Mouse (Mus musculus): Measurements from ENCODE around the gene Slc25a25. TPM values are rescaled to one million over a fixed set of nuclear protein-coding genes. Genes with fewer than 3 reads are reported as not detected.
"Not testable (repeated sequence)": the region's sequence is repeated elsewhere in the genome, so short reads cannot be mapped to it uniquely, and the experiment has no call there.

The Slc25a25 gene
- polyA plus RNA-seq, 1 experiment from 2014 or later = 15.8 TPM

DNA sequence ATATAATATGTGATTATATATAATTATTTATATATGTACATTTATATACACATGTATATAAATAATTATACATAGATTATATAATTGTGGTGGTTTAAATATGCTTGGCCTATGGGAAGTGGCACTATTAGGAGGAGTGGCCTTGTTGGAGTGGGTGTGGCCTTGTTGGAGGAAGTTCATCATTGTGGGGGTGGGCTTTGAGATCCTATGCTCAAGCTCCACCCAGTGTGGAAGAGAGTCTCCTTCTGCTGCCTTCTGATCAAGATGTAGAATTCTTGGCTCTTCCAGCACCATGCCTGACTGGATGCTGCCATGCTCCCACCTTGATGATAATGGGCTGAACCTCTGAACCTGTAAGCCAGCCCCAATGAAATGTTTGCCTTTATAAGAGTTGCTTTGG, 39.5 kb upstream of the Slc25a25 start:
- ATAC-seq (ENCODE audit: low read depth); H3K4me3 ChIP-seq (ENCODE audit: low read depth, low read length); H3K9me3 ChIP-seq (ENCODE audit: control insufficient read depth, low read length); H3K9ac ChIP-seq (ENCODE audit: low read depth, low read length); H3K4me2 ChIP-seq (ENCODE audit: low read depth, low read length); H3K27ac ChIP-seq (replicated peaks; ENCODE audit: low read depth, low read length); H3K36me3 ChIP-seq (ENCODE audit: control insufficient read depth, insufficient read depth, low read length); H3K27me3 ChIP-seq (replicated peaks; ENCODE audit: control insufficient read depth, insufficient read depth, low read length); H3K4me1 ChIP-seq (ENCODE audit: control insufficient read depth, insufficient read depth, low read length); DNase-seq (ENCODE audit: low spot score): not testable (repeated sequence)

DNA sequence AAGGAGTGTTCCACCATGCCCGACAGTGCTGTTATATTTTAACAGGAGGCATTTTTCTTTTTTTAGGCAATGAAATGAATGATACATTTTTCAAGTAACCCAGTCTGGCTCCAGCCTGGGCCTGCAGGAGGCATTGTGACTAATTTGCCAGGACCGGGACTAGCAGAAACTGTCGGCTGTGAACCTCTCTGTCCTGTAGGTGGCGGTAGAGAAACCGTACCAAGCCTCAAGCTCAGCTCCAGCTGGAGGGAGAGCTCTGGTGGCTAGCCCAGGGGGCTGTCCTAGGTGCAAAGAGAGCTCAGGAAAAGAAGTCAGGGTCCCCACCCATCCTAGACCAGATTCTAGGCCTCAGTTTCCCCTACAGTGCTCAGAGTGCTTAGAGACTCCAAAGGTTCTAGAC, 37.4 kb upstream of the Slc25a25 start:
- DNase-seq (ENCODE audit: low spot score) (peak; percentile 91), ATAC-seq (ENCODE audit: low read depth) (peak; percentile 66; the same call in 1 of the 2 replicates)
- no peaks in the 10 kb centered on the region for H3K4me1 ChIP-seq (ENCODE audit: control insufficient read depth, insufficient read depth, low read length)
- no peak overlapping the region for H3K4me2 ChIP-seq (ENCODE audit: low read depth, low read length)
- no peak overlapping the region for H3K27ac ChIP-seq (replicated peaks; ENCODE audit: low read depth, low read length)
- no peaks in the 10 kb centered on the region for H3K9me3 ChIP-seq (ENCODE audit: control insufficient read depth, low read length)
- no peaks in the 10 kb centered on the region for H3K36me3 ChIP-seq (ENCODE audit: control insufficient read depth, insufficient read depth, low read length)
- H3K27me3 ChIP-seq (replicated peaks; ENCODE audit: control insufficient read depth, insufficient read depth, low read length) = no peaks in the 10 kb centered on the region
- H3K9ac ChIP-seq (ENCODE audit: low read depth, low read length) = no peak overlapping the region
- H3K4me3 ChIP-seq (ENCODE audit: low read depth, low read length) = no peak overlapping the region
- WGBS = 1% methylated on average over 5 of the region's 5 CpGs

DNA sequence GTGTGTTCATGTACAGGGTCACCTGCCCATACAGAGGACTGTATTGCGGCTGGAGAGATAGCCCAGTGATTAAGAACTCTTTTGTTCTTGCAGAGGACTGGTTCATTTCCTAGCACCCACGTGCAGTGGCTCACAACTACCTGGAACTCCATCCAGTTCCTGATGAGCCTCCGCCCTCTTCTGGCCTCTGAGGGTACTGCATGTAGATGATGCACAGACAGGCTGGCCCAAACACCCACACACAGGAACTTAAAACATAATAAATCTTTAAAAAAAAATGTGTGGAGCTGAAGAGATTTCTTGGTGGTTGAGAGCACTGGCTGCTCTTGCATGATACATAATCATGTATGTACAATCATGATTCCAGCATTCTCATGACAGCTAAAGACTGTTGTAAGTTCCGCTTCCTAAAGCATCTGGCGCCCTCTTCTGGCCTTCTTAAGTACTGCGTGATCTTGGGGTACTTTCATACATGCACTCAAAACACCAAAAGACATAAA, 35.9 kb upstream of the Slc25a25 start:
- Histone ChIP-seq H3K27ac (replicated peaks; ENCODE audit: low read depth, low read length) (no peak overlapping the region), H3K4me3 (ENCODE audit: low read depth, low read length) (no peak overlapping the region), H3K9ac (ENCODE audit: low read depth, low read length) (no peak overlapping the region), H3K9me3 (ENCODE audit: control insufficient read depth, low read length) (no peaks in the 10 kb centered on the region), H3K4me1 (ENCODE audit: control insufficient read depth, insufficient read depth, low read length) (no peaks in the 10 kb centered on the region), H3K36me3 (ENCODE audit: control insufficient read depth, insufficient read depth, low read length) (no peaks in the 10 kb centered on the region), H3K4me2 (ENCODE audit: low read depth, low read length) (no peak overlapping the region), H3K27me3 (replicated peaks; ENCODE audit: control insufficient read depth, insufficient read depth, low read length) (no peaks in the 10 kb centered on the region)
- WGBS = 7% methylated on average over 6 of the region's 6 CpGs
- peak; percentile 83 for ATAC-seq (ENCODE audit: low read depth)
- DNase-seq (ENCODE audit: low spot score) = peak; percentile 92

DNA sequence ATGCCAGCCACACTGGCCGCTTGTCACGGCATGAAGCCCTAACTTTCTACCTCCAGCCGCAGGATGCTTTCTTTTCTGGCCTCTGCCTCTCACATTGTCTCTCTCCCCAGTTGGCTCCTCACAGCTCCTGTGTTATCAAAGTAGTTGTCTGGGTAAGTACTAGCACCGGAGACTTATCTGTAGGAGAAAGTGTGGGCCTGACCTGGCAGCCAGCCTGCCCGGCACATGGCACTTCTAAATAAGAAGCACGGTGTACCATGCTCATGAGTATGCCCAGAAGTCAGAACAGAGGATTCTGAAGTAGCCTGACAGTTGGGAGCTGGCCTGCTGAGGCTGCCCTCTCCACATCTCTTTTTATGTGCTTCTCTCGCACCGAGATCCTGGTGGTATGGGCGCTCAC, 34.9 kb upstream of the Slc25a25 start:
- Histone ChIP-seq H3K9me3 (ENCODE audit: control insufficient read depth, low read length) (no peaks in the 10 kb centered on the region), H3K4me3 (ENCODE audit: low read depth, low read length) (no peak overlapping the region), H3K36me3 (ENCODE audit: control insufficient read depth, insufficient read depth, low read length) (no peaks in the 10 kb centered on the region), H3K27me3 (replicated peaks; ENCODE audit: control insufficient read depth, insufficient read depth, low read length) (no peaks in the 10 kb centered on the region), H3K9ac (ENCODE audit: low read depth, low read length) (no peak overlapping the region), H3K4me1 (ENCODE audit: control insufficient read depth, insufficient read depth, low read length) (no peaks in the 10 kb centered on the region), H3K27ac (replicated peaks; ENCODE audit: low read depth, low read length) (no peak overlapping the region), H3K4me2 (ENCODE audit: low read depth, low read length) (no peak overlapping the region)
- 88% methylated on average over 9 of the region's 9 CpGs for WGBS
- ATAC-seq (ENCODE audit: low read depth) = no peak
- DNase-seq (ENCODE audit: low spot score) = no peak

DNA sequence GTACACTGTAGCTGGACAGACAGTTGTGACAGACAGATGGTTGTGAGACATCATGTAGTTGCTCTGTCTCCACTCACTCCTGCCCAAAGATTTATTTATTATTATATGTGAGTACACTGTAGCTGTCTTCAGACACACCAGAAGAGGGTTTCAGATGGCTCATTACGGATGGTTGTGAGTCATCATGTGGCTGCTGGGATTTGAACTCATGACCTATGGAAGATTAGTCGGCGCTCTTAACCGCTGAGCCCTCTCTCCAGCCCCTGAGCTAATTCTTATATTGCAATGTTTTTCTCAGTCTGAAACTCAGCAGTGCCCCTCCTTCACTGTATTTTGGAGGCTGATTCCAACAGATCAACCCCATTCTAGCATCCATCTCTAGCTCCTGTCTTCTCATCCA, 34.5 kb upstream of the Slc25a25 start:
- ATAC-seq (ENCODE audit: low read depth) = no peak
- Histone ChIP-seq H3K4me2 (ENCODE audit: low read depth, low read length) (no peak overlapping the region), H3K36me3 (ENCODE audit: control insufficient read depth, insufficient read depth, low read length) (no peaks in the 10 kb centered on the region), H3K27me3 (replicated peaks; ENCODE audit: control insufficient read depth, insufficient read depth, low read length) (no peaks in the 10 kb centered on the region), H3K9ac (ENCODE audit: low read depth, low read length) (0 out of 2 replicates have a peak overlapping the region, but pooled peaks have one; percentile 8), H3K9me3 (ENCODE audit: control insufficient read depth, low read length) (no peaks in the 10 kb centered on the region), H3K27ac (replicated peaks; ENCODE audit: low read depth, low read length) (no peak overlapping the region), H3K4me3 (ENCODE audit: low read depth, low read length) (no peak overlapping the region), H3K4me1 (ENCODE audit: control insufficient read depth, insufficient read depth, low read length) (no peaks in the 10 kb centered on the region)
- no peak for DNase-seq (ENCODE audit: low spot score)
- 77% methylated on average over 4 of the region's 4 CpGs for WGBS

DNA sequence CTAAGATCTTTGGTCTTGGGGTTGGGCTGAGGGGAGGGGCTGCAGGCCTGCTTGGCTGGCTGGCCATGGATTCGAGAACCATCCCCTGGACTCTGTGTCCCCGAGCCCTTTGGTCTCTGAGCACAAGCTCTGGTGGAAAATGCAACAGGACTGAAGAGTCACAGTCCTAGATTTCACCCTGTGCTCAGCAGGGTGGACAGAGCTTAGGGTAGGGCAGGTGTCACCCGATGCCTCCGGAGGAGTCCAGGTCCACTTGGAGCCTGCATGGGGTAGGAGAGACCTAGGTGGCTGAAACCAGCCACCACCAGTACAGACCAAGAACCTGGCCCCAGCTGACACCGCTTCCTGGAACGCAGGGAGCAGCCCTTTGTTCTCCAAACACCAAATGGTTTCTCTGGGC, 33.7 kb upstream of the Slc25a25 start:
- Histone ChIP-seq H3K36me3 (ENCODE audit: control insufficient read depth, insufficient read depth, low read length) (no peaks in the 10 kb centered on the region), H3K27ac (replicated peaks; ENCODE audit: low read depth, low read length) (no peak overlapping the region), H3K27me3 (replicated peaks; ENCODE audit: control insufficient read depth, insufficient read depth, low read length) (no peaks in the 10 kb centered on the region), H3K4me3 (ENCODE audit: low read depth, low read length) (no peak overlapping the region), H3K4me2 (ENCODE audit: low read depth, low read length) (no peak overlapping the region), H3K9ac (ENCODE audit: low read depth, low read length) (no peak overlapping the region), H3K4me1 (ENCODE audit: control insufficient read depth, insufficient read depth, low read length) (no peaks in the 10 kb centered on the region), H3K9me3 (ENCODE audit: control insufficient read depth, low read length) (no peaks in the 10 kb centered on the region)
- no peak for DNase-seq (ENCODE audit: low spot score)
- no peak for ATAC-seq (ENCODE audit: low read depth)
- WGBS = 76% methylated on average over 6 of the region's 6 CpGs

DNA sequence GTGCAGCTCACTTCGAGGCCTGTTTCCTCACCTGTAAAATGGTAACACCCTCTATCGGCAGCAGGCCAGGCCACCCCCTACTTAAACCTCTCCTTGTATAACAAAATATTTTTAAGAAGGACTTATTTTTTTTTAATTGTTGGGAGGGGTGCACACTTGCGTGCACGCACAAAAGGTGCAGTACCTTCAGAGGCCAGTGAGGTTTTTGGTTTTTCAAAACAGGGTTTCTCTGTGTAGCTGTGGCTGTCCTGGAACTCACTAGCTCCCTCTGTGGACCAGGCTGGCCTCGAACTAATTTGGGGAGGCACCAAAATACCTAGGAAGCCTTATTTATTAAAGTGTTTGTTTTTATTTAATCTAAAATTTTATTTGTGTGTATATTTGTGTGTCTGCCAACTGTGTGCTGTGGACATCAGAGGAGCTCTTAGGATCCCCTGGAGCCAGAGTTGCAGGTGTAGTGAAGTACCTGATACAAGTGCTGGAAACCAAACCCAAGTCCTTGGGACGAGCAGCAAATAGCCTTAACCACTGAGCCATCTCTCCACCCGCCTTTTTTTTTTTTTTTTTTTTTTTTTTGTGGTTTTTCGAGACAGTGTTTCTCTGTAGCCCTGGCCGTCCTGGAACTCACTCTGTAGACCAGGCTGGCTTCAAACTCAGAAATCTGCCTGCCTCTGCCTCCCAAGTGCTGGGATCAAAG, 32.1 kb upstream of the Slc25a25 start:
- Histone ChIP-seq H3K27me3 (replicated peaks; ENCODE audit: control insufficient read depth, insufficient read depth, low read length) (no peaks in the 10 kb centered on the region), H3K4me2 (ENCODE audit: low read depth, low read length) (no peak overlapping the region), H3K4me1 (ENCODE audit: control insufficient read depth, insufficient read depth, low read length) (no peaks in the 10 kb centered on the region), H3K9me3 (ENCODE audit: control insufficient read depth, low read length) (0 out of 2 replicates have a peak, but pooled peaks cover 5% of the 10 kb centered on the region), H3K4me3 (ENCODE audit: low read depth, low read length) (no peak overlapping the region), H3K27ac (replicated peaks; ENCODE audit: low read depth, low read length) (no peak overlapping the region), H3K36me3 (ENCODE audit: control insufficient read depth, insufficient read depth, low read length) (no peaks in the 10 kb centered on the region), H3K9ac (ENCODE audit: low read depth, low read length) (no peak overlapping the region)
- 72% methylated on average over 9 of the region's 9 CpGs for WGBS
- no peak for ATAC-seq (ENCODE audit: low read depth)
- DNase-seq (ENCODE audit: low spot score) = no peak

DNA sequence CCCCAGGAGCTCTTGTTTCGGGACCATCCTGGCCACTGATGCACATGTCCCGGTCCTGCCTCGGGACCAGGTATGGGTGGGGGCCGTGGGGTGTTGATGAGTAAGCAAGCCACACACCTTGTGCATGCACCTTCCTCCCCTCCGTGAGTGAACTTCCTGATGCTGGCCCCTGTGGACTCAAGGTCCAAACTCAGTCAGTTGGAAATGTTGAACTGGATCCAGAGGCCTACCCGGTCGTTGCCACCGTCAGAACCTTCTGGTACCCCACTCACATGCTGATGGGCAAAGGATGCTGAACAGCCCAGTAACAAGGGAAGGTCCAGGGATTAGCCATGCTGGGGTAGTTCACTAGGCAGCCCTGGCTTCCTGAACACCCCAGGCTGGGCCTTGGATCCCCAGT, 31.1 kb upstream of the Slc25a25 start:
- H3K36me3 ChIP-seq (ENCODE audit: control insufficient read depth, insufficient read depth, low read length) = no peaks in the 10 kb centered on the region
- 0 out of 2 replicates have a peak, but pooled peaks cover 5% of the 10 kb centered on the region for H3K9me3 ChIP-seq (ENCODE audit: control insufficient read depth, low read length)
- H3K4me2 ChIP-seq (ENCODE audit: low read depth, low read length) = no peak overlapping the region
- H3K27ac ChIP-seq (replicated peaks; ENCODE audit: low read depth, low read length) = no peak overlapping the region
- no peaks in the 10 kb centered on the region for H3K4me1 ChIP-seq (ENCODE audit: control insufficient read depth, insufficient read depth, low read length)
- WGBS = 88% methylated on average over 8 of the region's 8 CpGs
- H3K27me3 ChIP-seq (replicated peaks; ENCODE audit: control insufficient read depth, insufficient read depth, low read length) = no peaks in the 10 kb centered on the region
- ATAC-seq (ENCODE audit: low read depth) = no peak
- DNase-seq (ENCODE audit: low spot score) = no peak
- no peak overlapping the region for H3K4me3 ChIP-seq (ENCODE audit: low read depth, low read length)
- no peak overlapping the region for H3K9ac ChIP-seq (ENCODE audit: low read depth, low read length)

DNA sequence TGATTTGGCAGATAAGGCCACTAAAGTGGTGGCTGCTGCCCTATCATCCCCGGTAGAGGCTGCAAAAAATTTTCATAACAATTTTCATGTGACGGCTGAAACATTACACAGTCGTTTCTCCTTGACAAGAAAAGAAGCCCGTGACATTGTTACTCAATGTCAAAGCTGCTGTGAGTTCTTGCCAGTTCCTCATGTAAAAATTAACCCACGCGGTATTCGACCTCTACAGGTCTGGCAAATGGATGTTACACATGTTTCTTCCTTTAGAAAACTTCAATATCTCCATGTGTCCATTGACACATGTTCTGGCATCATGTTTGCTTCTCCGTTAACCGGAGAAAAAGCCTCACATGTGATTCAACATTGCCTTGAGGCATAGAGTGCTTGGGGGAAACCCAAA, 24.1 kb upstream of the Slc25a25 start:
- H3K4me1 ChIP-seq (ENCODE audit: control insufficient read depth, insufficient read depth, low read length); DNase-seq (ENCODE audit: low spot score); H3K27me3 ChIP-seq (replicated peaks; ENCODE audit: control insufficient read depth, insufficient read depth, low read length); H3K9me3 ChIP-seq (ENCODE audit: control insufficient read depth, low read length); H3K27ac ChIP-seq (replicated peaks; ENCODE audit: low read depth, low read length); ATAC-seq (ENCODE audit: low read depth); H3K9ac ChIP-seq (ENCODE audit: low read depth, low read length); H3K4me2 ChIP-seq (ENCODE audit: low read depth, low read length); H3K36me3 ChIP-seq (ENCODE audit: control insufficient read depth, insufficient read depth, low read length); H3K4me3 ChIP-seq (ENCODE audit: low read depth, low read length): not testable (repeated sequence)
- WGBS = 100% methylated on average over 4 of the region's 9 CpGs
